Mouse (Mus musculus): ENCODE results near the gene Crlf2.

Gene Crlf2

DNA sequence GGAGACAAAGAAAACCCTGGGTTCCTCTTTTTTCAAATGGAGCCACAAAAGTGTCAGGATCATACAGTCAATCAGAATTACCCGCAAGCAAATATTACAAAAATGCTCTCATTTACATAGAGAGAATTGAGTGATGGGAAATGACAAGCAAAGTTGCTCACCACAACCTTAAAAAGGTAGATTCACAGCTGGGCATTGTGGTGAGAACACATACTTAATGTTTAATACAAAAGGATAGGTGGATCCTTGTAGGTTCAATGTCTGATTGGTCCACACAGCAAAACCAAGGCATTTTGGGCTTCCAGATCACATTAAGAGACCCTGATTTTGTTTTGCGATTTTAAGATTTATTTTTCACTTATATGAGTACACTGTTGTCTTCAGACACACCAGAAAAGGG, 11.7 kb downstream of the Crlf2 start:
- no peak for DNase-seq (ENCODE audit: low spot score)

GRCm38 (mm10) chr5:109509679-109510078, 49.1 kb downstream of the Crlf2 start:
- DNase-seq (ENCODE audit: low spot score), result no peak

DNA sequence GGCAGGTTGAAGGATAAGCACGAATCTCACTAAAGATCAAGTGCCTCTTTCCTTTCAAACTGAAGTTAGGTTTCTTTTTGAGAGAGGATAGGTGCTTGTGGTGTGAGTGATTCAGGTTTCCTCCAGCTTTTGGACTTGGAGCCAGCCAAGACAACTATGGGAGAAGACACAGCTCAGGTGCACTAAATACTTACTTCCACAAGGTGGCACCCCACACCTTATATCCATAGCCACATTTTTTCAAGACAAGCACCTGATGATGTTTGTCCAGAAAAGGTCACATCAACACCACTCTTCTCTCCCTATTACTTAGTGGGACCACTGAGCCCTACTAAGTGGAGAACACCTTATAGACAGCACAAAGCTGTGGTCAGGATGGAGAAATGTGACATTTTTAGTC, 52.1 kb downstream of the Crlf2 start:
- no peak for DNase-seq (ENCODE audit: low spot score)
